Mouse (Mus musculus): Measurements from ENCODE around the gene Dnajc14. TPM values are rescaled to one million over a fixed set of nuclear protein-coding genes. Genes with fewer than 3 reads are reported as not detected.

Dnajc14 gene
- polyA plus RNA-seq, 1 experiment from 2014 or later = 20.4 TPM

DNA sequence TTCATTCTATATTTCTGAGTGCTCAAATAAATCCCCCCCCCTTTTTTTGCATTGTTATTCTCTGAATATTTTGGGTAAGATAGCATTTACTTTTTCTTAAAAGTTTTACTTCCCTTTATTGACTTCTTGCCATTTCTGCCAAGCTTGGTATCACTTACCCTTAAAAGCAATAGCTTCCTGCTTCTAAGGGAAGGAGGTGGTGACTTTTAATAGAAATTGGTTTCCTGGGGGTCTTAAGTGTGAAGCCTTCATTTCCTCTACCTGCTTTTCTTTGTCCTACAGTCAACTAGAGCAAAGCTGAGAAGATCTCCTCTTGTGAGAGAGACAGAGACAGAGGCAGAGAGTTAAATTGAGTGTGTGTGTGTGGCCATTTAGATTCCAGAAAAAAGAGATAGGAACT is 57.3 kb downstream of the Dnajc14 start:
- Histone ChIP-seq H3K4me3 (replicated peaks) (no peak overlapping the region), H3K27ac (no peak overlapping the region), H3K4me2 (no peak overlapping the region), H3K4me1 (replicated peaks) (no peaks in the 10 kb centered on the region; the same call in 1 of the 2 replicates), H3K27me3 (no peaks in the 10 kb centered on the region), H3K9ac (no peak overlapping the region), H3K36me3 (peaks cover 59% of the 10 kb centered on the region), H3K9me3 (replicated peaks) (no peaks in the 10 kb centered on the region)
- DNase-seq (no peak), ATAC-seq (ENCODE audit: low read depth) (no peak)

DNA sequence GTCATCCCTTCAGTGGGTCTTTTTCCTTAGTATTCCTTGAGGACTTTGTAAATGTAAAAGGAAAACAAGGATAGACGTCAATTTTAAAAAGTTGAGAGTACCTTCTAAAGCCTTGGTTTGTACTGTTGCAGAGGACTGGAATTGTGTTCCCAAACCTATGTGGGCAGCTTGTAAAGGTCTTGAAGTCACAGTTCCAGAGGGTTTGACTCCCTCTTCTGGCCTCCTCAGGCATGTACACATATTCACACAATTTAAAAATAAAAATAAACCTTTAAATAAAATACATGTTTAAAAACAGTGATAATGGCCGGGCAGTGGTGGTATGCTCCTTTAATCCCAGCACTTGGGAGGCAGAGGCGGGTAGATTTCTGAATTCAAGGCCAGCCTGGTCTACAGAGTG is 62.2 kb downstream of the Dnajc14 start:
- H3K9ac ChIP-seq = no peak overlapping the region
- DNase-seq (no peak), ATAC-seq (ENCODE audit: low read depth) (no peak)
- H3K27ac ChIP-seq = no peak overlapping the region
- no peaks in the 10 kb centered on the region for H3K27me3 ChIP-seq
- no peak overlapping the region for H3K4me2 ChIP-seq
- WGBS (ENCODE audit: insufficient replicate concordance) = 71% methylated on average over 3 of the region's 3 CpGs
- no peaks in the 10 kb centered on the region for H3K9me3 ChIP-seq (replicated peaks)
- H3K4me1 ChIP-seq (replicated peaks) = no peaks in the 10 kb centered on the region; the same call in 1 of the 2 replicates
- no peak overlapping the region for H3K4me3 ChIP-seq (replicated peaks)
- peaks cover 57% of the 10 kb centered on the region for H3K36me3 ChIP-seq

DNA sequence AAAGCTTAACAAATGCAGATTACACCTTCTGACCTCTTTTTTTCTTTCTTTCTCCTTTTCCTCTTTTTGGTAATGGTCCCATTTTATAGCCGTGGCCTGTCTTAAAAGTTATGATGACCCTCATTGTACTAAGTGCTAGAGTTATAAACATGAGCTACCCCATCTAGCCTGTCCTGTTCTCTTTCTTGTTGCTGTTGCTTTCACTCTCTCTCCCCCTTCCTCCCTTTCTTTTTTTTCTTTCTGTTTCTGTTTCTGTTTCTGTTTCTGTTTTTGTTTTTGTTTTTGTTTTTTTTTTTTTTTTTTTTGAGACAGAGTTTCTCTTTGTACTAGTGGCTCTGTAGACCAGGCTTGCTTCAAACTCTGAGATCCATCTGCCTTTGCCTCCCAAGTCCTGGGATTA is 62.7 kb downstream of the Dnajc14 start:
- no peak overlapping the region for H3K4me2 ChIP-seq

More for the DNA sequence above, 62.7 kb downstream of the Dnajc14 start:
- Histone ChIP-seq H3K9me3 (replicated peaks) (no peaks in the 10 kb centered on the region), H3K4me1 (replicated peaks) (no peaks in the 10 kb centered on the region; the same call in 1 of the 2 replicates), H3K36me3 (peaks cover 57% of the 10 kb centered on the region), H3K27me3 (no peaks in the 10 kb centered on the region), H3K9ac (no peak overlapping the region), H3K4me3 (replicated peaks) (no peak overlapping the region), H3K27ac (no peak overlapping the region)
- DNase-seq = no peak
- WGBS (ENCODE audit: insufficient replicate concordance) = 82% methylated on average over 1 of the region's 1 CpGs
- ATAC-seq (ENCODE audit: low read depth) = no peak

Other genes starting within 250 kb of the Dnajc14 start
- gene Pa2g4, start 238.1 kb upstream of the Dnajc14 start, polyA plus RNA-seq (2015; fragmentation: Nextera tagmentation; extraction: Ambion mirVana) = 207 and 228 TPM in 2 replicates
- 1.2 and 1.9 TPM in 2 replicates for gene Erbb3, start 214.4 kb upstream of the Dnajc14 start, polyA plus RNA-seq (2015; fragmentation: Nextera tagmentation; extraction: Ambion mirVana)
- gene Rps26, start 177.3 kb upstream of the Dnajc14 start, polyA plus RNA-seq (2015; fragmentation: Nextera tagmentation; extraction: Ambion mirVana) = 486 and 551 TPM in 2 replicates
- gene Ikzf4, start 158.1 kb upstream of the Dnajc14 start, polyA plus RNA-seq (2015; fragmentation: Nextera tagmentation; extraction: Ambion mirVana) = 0.12 and 0.21 TPM in 2 replicates
- 10.7 and 13.9 TPM in 2 replicates for gene Suox, start 130.0 kb upstream of the Dnajc14 start, polyA plus RNA-seq (2015; fragmentation: Nextera tagmentation; extraction: Ambion mirVana)
- gene Rab5b, start 107.8 kb upstream of the Dnajc14 start, polyA plus RNA-seq (2015; fragmentation: Nextera tagmentation; extraction: Ambion mirVana) = 24.5 and 31.4 TPM in 2 replicates
- gene Pmel, start 99.9 kb upstream of the Dnajc14 start, polyA plus RNA-seq (2015; fragmentation: Nextera tagmentation; extraction: Ambion mirVana) = 0.30 and 0.52 TPM in 2 replicates
- 61.1 and 71.9 TPM in 2 replicates for gene Cdk2, start 99.0 kb upstream of the Dnajc14 start, polyA plus RNA-seq (2015; fragmentation: Nextera tagmentation; extraction: Ambion mirVana)
- gene Dgka, start 59.2 kb upstream of the Dnajc14 start, polyA plus RNA-seq (2015; fragmentation: Nextera tagmentation; extraction: Ambion mirVana) = 1.8 and 2.6 TPM in 2 replicates
- gene Pym1, start 56.2 kb upstream of the Dnajc14 start, polyA plus RNA-seq (2015; fragmentation: Nextera tagmentation; extraction: Ambion mirVana) = 20.4 and 20.8 TPM in 2 replicates
- 6.9 and 8.3 TPM in 2 replicates for gene Mmp19, start 13.2 kb upstream of the Dnajc14 start, polyA plus RNA-seq (2015; fragmentation: Nextera tagmentation; extraction: Ambion mirVana)
- 2.4 and 3.2 TPM in 2 replicates for gene Tmem198b, start 308 bp downstream of the Dnajc14 start, polyA plus RNA-seq (2015; fragmentation: Nextera tagmentation; extraction: Ambion mirVana)
- gene Sarnp, start 13.3 kb downstream of the Dnajc14 start, polyA plus RNA-seq (2015; fragmentation: Nextera tagmentation; extraction: Ambion mirVana) = 147 and 176 TPM in 2 replicates
- gene Ormdl2, start 17.6 kb downstream of the Dnajc14 start, polyA plus RNA-seq (2015; fragmentation: Nextera tagmentation; extraction: Ambion mirVana) = 90.2 and 91.0 TPM in 2 replicates
- gene Gdf11, start 87.7 kb downstream of the Dnajc14 start, polyA plus RNA-seq (2015; fragmentation: Nextera tagmentation; extraction: Ambion mirVana) = 0.43 and 0.66 TPM in 2 replicates
- gene Cd63, start 96.9 kb downstream of the Dnajc14 start, polyA plus RNA-seq (2015; fragmentation: Nextera tagmentation; extraction: Ambion mirVana) = 118 and 119 TPM in 2 replicates
- 10.5 and 10.6 TPM in 2 replicates for gene Rdh5, start 118.8 kb downstream of the Dnajc14 start, polyA plus RNA-seq (2015; fragmentation: Nextera tagmentation; extraction: Ambion mirVana)
- 81.9 and 87.1 TPM in 2 replicates for gene Bloc1s1, start 120.0 kb downstream of the Dnajc14 start, polyA plus RNA-seq (2015; fragmentation: Nextera tagmentation; extraction: Ambion mirVana)
- 0.12 and 0.41 TPM in 2 replicates for gene Itga7, start 129.8 kb downstream of the Dnajc14 start, polyA plus RNA-seq (2015; fragmentation: Nextera tagmentation; extraction: Ambion mirVana)
- gene Mettl7b, start 156.9 kb downstream of the Dnajc14 start, polyA plus RNA-seq (2015; fragmentation: Nextera tagmentation; extraction: Ambion mirVana) = not detected in 2 replicates
- gene Olfr9, start 185.4 kb downstream of the Dnajc14 start, polyA plus RNA-seq (2015; fragmentation: Nextera tagmentation; extraction: Ambion mirVana) = not detected in 2 replicates
- gene Olfr763, start 206.7 kb downstream of the Dnajc14 start, polyA plus RNA-seq (2015; fragmentation: Nextera tagmentation; extraction: Ambion mirVana) = not detected in 2 replicates
- gene Olfr764-ps1, start 235.8 kb downstream of the Dnajc14 start, polyA plus RNA-seq (2015; fragmentation: Nextera tagmentation; extraction: Ambion mirVana) = not detected in 2 replicates
- gene Olfr765, start 245.9 kb downstream of the Dnajc14 start, polyA plus RNA-seq (2015; fragmentation: Nextera tagmentation; extraction: Ambion mirVana) = not detected in 2 replicates